Mouse (Mus musculus): ENCODE data around the gene Prkce. TPM values are rescaled to one million over a fixed set of nuclear protein-coding genes. Genes with fewer than 3 reads are reported as not detected.
A peak's percentile ranks its signal among the peaks of the same experiment; 100 is the strongest.

Gene Prkce
- total and polyA plus RNA-seq, 3 experiments, result 6.1 to 27.3 (median 26.0) TPM

GRCm38 (mm10) chr17:86329273-86330075 is 161.9 kb downstream of the Prkce start:
- intact Hi-C loops (cut with DNase I), result loop anchor here (5.0 kb wide), 1 partner anchor 43 kb away; no protein-coding TSS in a partner anchor
- Histone ChIP-seq H3K4me3 (no peak overlapping the region), H3K4me1 (ENCODE audit: control insufficient read depth, insufficient read depth, low read length) (peaks cover 6% of the 10 kb centered on the region), H3K9ac (ENCODE audit: low read depth, low read length) (peak overlapping the region; percentile 10; the same call in 1 of the 2 replicates), H3K27ac (no peak overlapping the region), H3K27me3 (ENCODE audit: control insufficient read depth, insufficient read depth, low read length) (no peaks in the 10 kb centered on the region), H3K36me3 (ENCODE audit: control insufficient read depth, insufficient read depth, low read length) (no peaks in the 10 kb centered on the region), H3K79me2 (replicated peaks; ENCODE audit: control insufficient read depth, insufficient read depth, low read length) (no peaks in the 10 kb centered on the region; the same call in 1 of the 2 replicates)
- no peak for TF ChIP-seq CTCF (IDR thresholded peaks at IDR 0.05)
- TF ChIP-seq EP300 (IDR thresholded peaks at IDR 0.05; ENCODE audit: insufficient read depth, low read depth, low read length), result no peak
- TF ChIP-seq POLR2A (IDR thresholded peaks at IDR 0.05; ENCODE audit: insufficient read depth, low read depth, low read length), result no peak
- 40% methylated on average over 16 of the region's 16 CpGs for WGBS
- no peak for DNase-seq

GRCm38 (mm10) chr17:86330076-86330955 is 162.7 kb downstream of the Prkce start:
- H3K4me1 ChIP-seq (ENCODE audit: control insufficient read depth, insufficient read depth, low read length), result peaks cover 6% of the 10 kb centered on the region
- DNase-seq, result no peak
- no peaks in the 10 kb centered on the region for H3K27me3 ChIP-seq (ENCODE audit: control insufficient read depth, insufficient read depth, low read length)
- H3K36me3 ChIP-seq (ENCODE audit: control insufficient read depth, insufficient read depth, low read length), result no peaks in the 10 kb centered on the region
- 79% methylated on average over 16 of the region's 16 CpGs for WGBS
- H3K4me3 ChIP-seq, result no peak overlapping the region
- H3K9ac ChIP-seq (ENCODE audit: low read depth, low read length), result no peak overlapping the region
- TF ChIP-seq EP300 (IDR thresholded peaks at IDR 0.05; ENCODE audit: insufficient read depth, low read depth, low read length) (no peak), CTCF (IDR thresholded peaks at IDR 0.05) (no peak), POLR2A (IDR thresholded peaks at IDR 0.05; ENCODE audit: insufficient read depth, low read depth, low read length) (no peak)
- intact Hi-C loops (cut with DNase I), result no loop called here
- H3K27ac ChIP-seq, result no peak overlapping the region
- no peaks in the 10 kb centered on the region; the same call in 1 of the 2 replicates for H3K79me2 ChIP-seq (replicated peaks; ENCODE audit: control insufficient read depth, insufficient read depth, low read length)

GRCm38 (mm10) chr17:86331835-86332234 is 164.2 kb downstream of the Prkce start:
- H3K4me1 ChIP-seq (ENCODE audit: control insufficient read depth, insufficient read depth, low read length), result peaks cover 11% of the 10 kb centered on the region
- H3K9ac ChIP-seq (ENCODE audit: low read depth, low read length), result no peak overlapping the region
- 93% methylated on average over 8 of the region's 8 CpGs for WGBS
- DNase-seq, result no peak
- intact Hi-C loops (cut with DNase I), result no loop called here
- no peaks in the 10 kb centered on the region; the same call in 1 of the 2 replicates for H3K79me2 ChIP-seq (replicated peaks; ENCODE audit: control insufficient read depth, insufficient read depth, low read length)
- H3K27me3 ChIP-seq (ENCODE audit: control insufficient read depth, insufficient read depth, low read length), result no peaks in the 10 kb centered on the region
- no peak overlapping the region for H3K27ac ChIP-seq
- no peak for TF ChIP-seq EP300 (IDR thresholded peaks at IDR 0.05; ENCODE audit: insufficient read depth, low read depth, low read length)
- TF ChIP-seq POLR2A (IDR thresholded peaks at IDR 0.05; ENCODE audit: insufficient read depth, low read depth, low read length), result no peak
- TF ChIP-seq CTCF (IDR thresholded peaks at IDR 0.05), result no peak
- no peaks in the 10 kb centered on the region for H3K36me3 ChIP-seq (ENCODE audit: control insufficient read depth, insufficient read depth, low read length)
- no peak overlapping the region for H3K4me3 ChIP-seq

- H3K4me1 ChIP-seq (ENCODE audit: control insufficient read depth, insufficient read depth, low read length), result peaks cover 17% of the 10 kb centered on the region
Observed at GRCm38 (mm10) chr17:86334990-86335389, 167.4 kb downstream of the Prkce start.

GRCm38 (mm10) chr17:86336652-86337073 is 169.1 kb downstream of the Prkce start:
- peak in 1 of 2 experiments; percentile 44 for DNase-seq
- intact Hi-C loops (cut with DNase I), result no loop called here
- H3K4me3 ChIP-seq, result no peak overlapping the region
- H3K4me1 ChIP-seq (ENCODE audit: control insufficient read depth, insufficient read depth, low read length), result peaks cover 17% of the 10 kb centered on the region
- WGBS, result 45% methylated on average over 4 of the region's 4 CpGs
- TF ChIP-seq EP300 (IDR thresholded peaks at IDR 0.05; ENCODE audit: insufficient read depth, low read depth, low read length) (no peak), POLR2A (IDR thresholded peaks at IDR 0.05; ENCODE audit: insufficient read depth, low read depth, low read length) (no peak), CTCF (IDR thresholded peaks at IDR 0.05) (no peak)
- H3K79me2 ChIP-seq (replicated peaks; ENCODE audit: control insufficient read depth, insufficient read depth, low read length), result peaks cover 3% of the 10 kb centered on the region
- no peaks in the 10 kb centered on the region for H3K36me3 ChIP-seq (ENCODE audit: control insufficient read depth, insufficient read depth, low read length)
- no peaks in the 10 kb centered on the region for H3K27me3 ChIP-seq (ENCODE audit: control insufficient read depth, insufficient read depth, low read length)
- peak overlapping the region; percentile 48 for H3K27ac ChIP-seq
- no peak overlapping the region for H3K9ac ChIP-seq (ENCODE audit: low read depth, low read length)

More at GRCm38 (mm10) chr17:86334990-86335389, 167.4 kb downstream of the Prkce start:
- DNase-seq, result peak; percentile 67 to 78
- intact Hi-C loops (cut with DNase I), result no loop called here
- Histone ChIP-seq H3K27me3 (ENCODE audit: control insufficient read depth, insufficient read depth, low read length) (no peaks in the 10 kb centered on the region), H3K79me2 (replicated peaks; ENCODE audit: control insufficient read depth, insufficient read depth, low read length) (peaks cover 3% of the 10 kb centered on the region), H3K27ac (no peak overlapping the region), H3K4me3 (no peak overlapping the region), H3K36me3 (ENCODE audit: control insufficient read depth, insufficient read depth, low read length) (no peaks in the 10 kb centered on the region), H3K9ac (ENCODE audit: low read depth, low read length) (no peak overlapping the region)
- TF ChIP-seq POLR2A (IDR thresholded peaks at IDR 0.05; ENCODE audit: insufficient read depth, low read depth, low read length) (no peak), EP300 (IDR thresholded peaks at IDR 0.05; ENCODE audit: insufficient read depth, low read depth, low read length) (peak; percentile 47; the same call in 1 of the 2 replicates)
- WGBS, result 46% methylated on average over 4 of the region's 4 CpGs
